Mouse (Mus musculus) intestine, embryonic 16.5 days (tissue): ENCODE data around the gene Sap30l. TPM values are rescaled to one million over a fixed set of nuclear protein-coding genes. Genes with fewer than 3 reads are reported as not detected.

Source experiments
- ATAC-seq: fragments of 200-750 bp; cut with Nextera tagmentation; 2 replicates; pipeline ENCODE4 v1.8.0; 2017; ENCODE audit warnings: moderate TSS enrichment, moderate library complexity
- H3K27ac ChIP-seq: fragments of 300-500 bp; sonication (generic); 2 replicates; pipeline ENCODE4 v1.5.1; 2014; ENCODE audit warnings: mild to moderate bottlenecking, low read length
- H3K27me3 ChIP-seq: fragments of 300-500 bp; sonication (generic); replicated peaks from 2 replicates; pipeline ENCODE4 v1.6.1; 2014; ENCODE audit warnings: low read length, control low read depth, mixed read lengths; ENCODE audit not compliant: control insufficient read depth, insufficient read depth
- H3K36me3 ChIP-seq: fragments of 300-500 bp; sonication (generic); 2 replicates; pipeline ENCODE4 v1.6.1; 2014; ENCODE audit warnings: low read length, control low read depth; ENCODE audit not compliant: control insufficient read depth, insufficient read depth
- H3K4me1 ChIP-seq: fragments of 300-500 bp; sonication (generic); 2 replicates; pipeline ENCODE4 v1.6.1; 2014; ENCODE audit warnings: low read length, control low read depth, mixed read lengths; ENCODE audit not compliant: control insufficient read depth, insufficient read depth
- H3K4me2 ChIP-seq: fragments of 300-500 bp; sonication (generic); 2 replicates; pipeline ENCODE4 v1.6.1; 2014; ENCODE audit warnings: low read depth, low read length, control low read depth
- H3K4me3 ChIP-seq: fragments of 300-500 bp; sonication (generic); 2 replicates; pipeline ENCODE4 v1.5.1; 2014; ENCODE audit warnings: mild to moderate bottlenecking, low read length
- H3K9ac ChIP-seq: fragments of 300-500 bp; sonication (generic); 2 replicates; pipeline ENCODE4 v1.6.1; 2014; ENCODE audit warnings: low read depth, low read length
- H3K9me3 ChIP-seq: fragments of 300-500 bp; sonication (generic); 2 replicates; pipeline ENCODE4 v1.6.1; 2016; ENCODE audit warnings: low read length, control low read depth; ENCODE audit not compliant: control insufficient read depth
- WGBS: fragments of 180-500 bp; shearing (Covaris S2); extraction: QIAGEN DNeasy Blood & Tissue Kit; methylation state at CpG from one replicate; pipeline ENCODE4 v1.1.7; 2014; 5-methylcytosine and 5-hydroxymethylcytosine counted together
- polyA plus RNA-seq: library from polyadenylated mRNA; unstranded; fragments of >200 nt; fragmentation: Nextera tagmentation; extraction: Ambion mirVana; gene quantifications from 2 replicates; pipeline ENCODE4 v1.2.1, GENCODE M21; 2015

Sap30l gene
- polyA plus RNA-seq, 1 experiment from 2014 or later = 6.7 TPM

- H3K27me3 ChIP-seq = no peaks in the 10 kb centered on the region
- H3K27ac ChIP-seq = no peak overlapping the region
- no peak overlapping the region for H3K4me3 ChIP-seq
- H3K4me1 ChIP-seq = no peaks in the 10 kb centered on the region
- no peaks in the 10 kb centered on the region for H3K9me3 ChIP-seq
- 93% methylated on average over 8 of the region's 8 CpGs for WGBS
- no peak overlapping the region for H3K9ac ChIP-seq
- H3K4me2 ChIP-seq = no peak overlapping the region
- ATAC-seq = no peak
- H3K36me3 ChIP-seq = no peaks in the 10 kb centered on the region
These were observed 29.8 kb upstream of the Sap30l start for GRCm38 (mm10) chr11:57771676-57772075.

DNA sequence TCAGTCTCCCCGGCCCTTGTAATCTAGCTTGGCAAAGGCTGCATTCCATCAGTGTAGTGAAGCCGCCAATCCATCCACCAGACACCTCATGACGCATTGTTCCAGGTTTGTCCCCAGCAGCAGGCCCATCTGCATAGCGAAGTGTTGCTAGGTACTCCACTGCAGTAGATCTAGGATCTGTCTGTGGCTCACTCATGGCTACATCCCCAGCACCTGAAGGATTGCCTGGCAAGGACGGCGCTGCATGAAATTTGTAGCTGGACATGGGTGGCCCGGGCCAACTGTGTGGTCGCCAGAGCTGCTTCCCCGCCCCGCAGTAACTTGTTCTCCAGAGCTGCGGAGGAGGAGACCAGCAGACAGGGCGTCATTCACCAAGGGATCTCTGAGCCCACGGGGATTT is 28.0 kb upstream of the Sap30l start:
- WGBS = 48% methylated on average over 13 of the region's 13 CpGs
- no peak for ATAC-seq
- Histone ChIP-seq H3K4me1 (no peaks in the 10 kb centered on the region), H3K27ac (no peak overlapping the region), H3K9me3 (no peaks in the 10 kb centered on the region), H3K36me3 (no peaks in the 10 kb centered on the region), H3K27me3 (no peaks in the 10 kb centered on the region), H3K4me3 (no peak overlapping the region), H3K9ac (no peak overlapping the region), H3K4me2 (no peak overlapping the region)

DNA sequence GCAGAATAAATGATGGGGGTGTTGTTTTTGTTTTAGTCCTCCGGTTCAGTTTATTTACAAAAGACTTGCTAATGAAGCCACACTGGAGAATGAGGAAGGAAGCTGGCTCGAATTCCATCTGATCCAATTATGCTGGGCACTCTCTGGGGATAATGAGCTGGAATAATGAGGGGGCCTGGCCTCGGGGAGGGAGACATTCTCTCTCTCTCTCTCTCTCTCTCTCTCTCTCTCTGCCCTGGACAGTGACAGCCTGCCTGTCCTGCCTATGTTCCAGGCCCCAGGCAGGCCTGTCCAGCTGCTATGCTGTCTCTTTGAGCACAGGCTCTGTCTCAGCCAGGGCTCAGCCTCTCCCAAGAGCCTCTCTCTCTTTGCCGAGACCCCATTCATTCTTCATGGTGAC is 27.5 kb upstream of the Sap30l start:
- no peak overlapping the region for H3K27ac ChIP-seq
- no peak for ATAC-seq

DNA sequence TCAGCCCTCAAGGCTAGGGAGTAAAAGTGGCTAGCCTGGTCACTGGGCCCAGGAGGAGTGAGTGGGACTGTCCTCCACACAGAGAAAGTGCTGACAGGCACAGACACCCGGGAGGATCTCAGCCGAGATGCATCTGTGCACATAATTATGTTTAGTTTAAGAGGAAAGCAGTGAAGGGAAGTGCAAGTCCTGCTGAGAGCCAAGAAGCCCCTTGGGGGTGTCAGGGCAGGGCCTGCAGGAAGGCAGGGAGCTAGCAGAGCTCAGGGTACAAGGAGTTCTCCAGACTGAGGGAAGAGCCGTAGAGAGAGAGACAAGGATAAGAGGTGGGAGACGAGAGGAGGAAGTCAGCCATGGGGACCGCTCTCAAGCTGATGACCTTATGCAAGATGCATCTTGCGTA is 25.6 kb upstream of the Sap30l start:
- no peak overlapping the region for H3K4me2 ChIP-seq
- H3K9me3 ChIP-seq = no peaks in the 10 kb centered on the region
- H3K9ac ChIP-seq = no peak overlapping the region
- ATAC-seq = no peak
- no peak overlapping the region for H3K27ac ChIP-seq
- WGBS = 68% methylated on average over 6 of the region's 6 CpGs
- no peaks in the 10 kb centered on the region; the same call in 1 of the 2 replicates for H3K4me1 ChIP-seq
- no peak overlapping the region for H3K4me3 ChIP-seq
- H3K36me3 ChIP-seq = no peaks in the 10 kb centered on the region
- no peaks in the 10 kb centered on the region for H3K27me3 ChIP-seq

More for the DNA sequence above, 27.5 kb upstream of the Sap30l start:
- Histone ChIP-seq H3K27me3 (no peaks in the 10 kb centered on the region), H3K4me2 (no peak overlapping the region), H3K9ac (no peak overlapping the region), H3K36me3 (no peaks in the 10 kb centered on the region), H3K4me3 (no peak overlapping the region), H3K9me3 (no peaks in the 10 kb centered on the region), H3K4me1 (no peaks in the 10 kb centered on the region; the same call in 1 of the 2 replicates)
- 33% methylated on average over 4 of the region's 4 CpGs for WGBS

- Histone ChIP-seq H3K27me3 (no peaks in the 10 kb centered on the region), H3K9ac (no peak overlapping the region), H3K9me3 (no peaks in the 10 kb centered on the region), H3K4me3 (no peak overlapping the region), H3K27ac (no peak overlapping the region), H3K4me1 (no peaks in the 10 kb centered on the region; the same call in 1 of the 2 replicates), H3K4me2 (no peak overlapping the region), H3K36me3 (no peaks in the 10 kb centered on the region)
- WGBS = 87% methylated on average over 3 of the region's 3 CpGs
- ATAC-seq = no peak
These were observed 24.9 kb upstream of the Sap30l start for GRCm38 (mm10) chr11:57776546-57776945.

DNA sequence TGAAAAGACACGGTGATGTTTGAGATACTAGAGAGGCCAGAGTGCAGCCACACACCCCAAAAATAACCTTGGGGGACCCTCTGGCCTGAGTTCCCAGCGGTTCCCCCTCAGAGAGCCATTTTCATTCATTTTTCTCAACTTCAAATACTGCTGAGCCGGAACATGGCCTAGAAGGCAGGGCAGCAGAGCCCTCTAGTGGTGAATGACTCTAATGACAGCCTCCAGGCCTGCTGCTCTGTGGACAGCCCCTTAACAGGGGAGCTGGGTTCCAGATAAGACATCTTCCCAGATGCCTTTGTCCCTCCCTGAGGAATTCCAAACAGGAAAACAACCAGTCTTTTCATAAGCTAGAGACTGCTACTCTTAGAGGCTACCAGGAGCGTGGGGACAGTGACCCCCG is 23.1 kb upstream of the Sap30l start:
- H3K27me3 ChIP-seq = no peaks in the 10 kb centered on the region
- H3K36me3 ChIP-seq = no peaks in the 10 kb centered on the region
- no peaks in the 10 kb centered on the region; the same call in 1 of the 2 replicates for H3K4me1 ChIP-seq
- ATAC-seq = peak; percentile 36
- H3K4me2 ChIP-seq = no peak overlapping the region
- H3K4me3 ChIP-seq = no peak overlapping the region
- 22% methylated on average over 5 of the region's 5 CpGs for WGBS
- no peak overlapping the region for H3K9ac ChIP-seq
- no peaks in the 10 kb centered on the region for H3K9me3 ChIP-seq
- H3K27ac ChIP-seq = no peak overlapping the region

DNA sequence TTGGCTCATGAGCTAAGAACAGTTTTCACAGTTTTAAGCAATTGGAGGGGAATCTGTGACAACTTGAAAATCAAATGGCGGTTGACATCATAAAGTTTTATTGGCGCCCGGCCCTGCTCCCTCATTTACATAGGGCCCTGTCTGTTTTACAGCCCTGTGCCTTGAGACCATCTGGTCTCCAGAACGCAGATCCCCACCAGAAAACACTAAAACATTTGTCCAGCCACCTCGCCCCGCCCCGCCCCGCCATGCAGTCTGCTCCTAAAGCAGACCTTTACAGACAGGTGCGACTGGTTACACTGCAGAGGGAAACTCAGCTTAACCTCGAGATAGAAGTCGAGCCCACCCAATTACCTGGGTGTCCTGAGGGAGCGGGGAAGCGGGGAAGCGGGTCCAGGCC is 21.6 kb upstream of the Sap30l start:
- no peak overlapping the region for H3K9ac ChIP-seq
- H3K4me2 ChIP-seq = no peak overlapping the region
- H3K9me3 ChIP-seq = no peaks in the 10 kb centered on the region
- WGBS = 60% methylated on average over 14 of the region's 14 CpGs
- H3K27ac ChIP-seq = peak overlapping the region; percentile 55
- H3K36me3 ChIP-seq = no peaks in the 10 kb centered on the region
- H3K4me3 ChIP-seq = no peak overlapping the region
- H3K27me3 ChIP-seq = no peaks in the 10 kb centered on the region
- no peaks in the 10 kb centered on the region; the same call in 1 of the 2 replicates for H3K4me1 ChIP-seq
- peak; percentile 76 for ATAC-seq

DNA sequence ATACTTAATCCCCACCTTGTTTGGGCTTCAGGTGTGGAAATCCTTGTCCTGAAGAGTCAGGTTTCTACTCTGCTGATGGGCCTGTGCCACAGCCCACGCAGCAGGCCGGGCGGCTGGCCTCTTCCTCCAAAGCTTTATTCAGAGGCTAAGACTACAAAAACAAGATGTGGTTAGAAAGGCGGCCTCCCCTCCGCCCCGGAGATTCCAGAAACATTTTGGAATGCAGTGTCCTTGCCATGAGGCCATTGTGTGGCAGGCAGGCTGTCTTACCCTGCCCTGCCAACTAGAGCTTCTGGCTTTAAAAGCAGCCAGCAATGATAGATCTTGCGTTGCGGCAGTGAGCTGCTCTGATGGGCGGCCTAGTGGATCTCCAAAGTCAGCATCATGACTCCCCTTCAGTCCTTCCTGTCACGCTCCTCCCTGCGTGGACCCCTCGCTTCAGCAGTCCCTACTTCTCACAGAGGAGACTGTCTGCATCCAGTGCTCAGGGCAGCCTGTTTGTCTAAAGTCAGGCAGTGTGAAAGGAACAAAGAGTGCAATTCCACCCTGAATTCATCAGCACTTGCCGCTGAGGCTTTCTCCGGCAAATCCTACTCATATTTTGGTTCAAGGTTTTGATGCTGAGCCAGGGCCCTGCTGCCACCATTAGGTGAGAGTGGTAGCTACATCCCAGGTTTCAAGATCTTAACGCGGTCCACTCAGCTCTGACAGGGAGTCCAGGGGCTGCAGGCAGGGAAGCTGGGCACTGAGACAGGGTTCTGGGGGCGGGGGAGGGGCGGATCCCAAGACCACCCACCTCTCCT is 14.6 kb upstream of the Sap30l start:
- Histone ChIP-seq H3K4me2 (no peak overlapping the region), H3K36me3 (no peaks in the 10 kb centered on the region), H3K9ac (no peak overlapping the region), H3K4me1 (no peaks in the 10 kb centered on the region; the same call in 1 of the 2 replicates), H3K27ac (no peak overlapping the region), H3K9me3 (no peaks in the 10 kb centered on the region), H3K4me3 (no peak overlapping the region), H3K27me3 (no peaks in the 10 kb centered on the region)
- no peak for ATAC-seq
- 49% methylated on average over 18 of the region's 18 CpGs for WGBS

DNA sequence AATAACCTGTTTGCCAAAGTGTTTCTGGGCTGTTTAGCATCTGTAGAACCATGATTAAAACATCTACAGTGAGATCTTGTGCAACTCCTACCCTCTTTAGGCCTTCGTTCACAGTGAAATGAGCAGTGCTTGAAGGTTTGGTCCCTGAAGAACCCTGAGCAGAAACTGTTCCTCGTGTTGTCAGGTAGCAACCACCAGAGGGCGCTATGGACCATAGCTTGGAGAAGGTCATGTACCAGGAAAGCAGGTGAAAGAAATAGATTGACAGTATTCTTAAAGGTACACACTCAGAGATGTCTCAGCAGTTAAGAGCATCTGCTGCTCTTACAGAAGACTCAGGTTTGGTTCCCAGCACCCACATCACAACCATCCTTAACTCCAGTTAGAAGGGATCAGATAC is 13.5 kb upstream of the Sap30l start:
- H3K4me2 ChIP-seq = no peak overlapping the region
- H3K9me3 ChIP-seq = no peaks in the 10 kb centered on the region
- no peak overlapping the region for H3K9ac ChIP-seq
- ATAC-seq = 0 out of 2 replicates have a peak, but pooled peaks have one; percentile 28
- no peaks in the 10 kb centered on the region for H3K27me3 ChIP-seq
- H3K27ac ChIP-seq = no peak overlapping the region
- no peak overlapping the region for H3K4me3 ChIP-seq
- H3K4me1 ChIP-seq = no peaks in the 10 kb centered on the region
- 41% methylated on average over 3 of the region's 3 CpGs for WGBS
- H3K36me3 ChIP-seq = no peaks in the 10 kb centered on the region
